Mouse (Mus musculus) frontal cortex, postnatal 14 days (tissue): ENCODE results near the gene Olfr324.

Experiments used
- DNase-seq, 2 experiments: peaks; one replicate each; pipeline ENCODE4 v3.0.0; 2022; ENCODE audit warnings: low spot score in 2 of 2

Gene Olfr324

GRCm38 (mm10) chr11:58634878-58635277, 40.0 kb downstream of the Olfr324 start:
- no peak for DNase-seq

- peak in 1 of 2 experiments; percentile 16 for DNase-seq
Measured at GRCm38 (mm10) chr11:58636376-58636977, 41.6 kb downstream of the Olfr324 start.

GRCm38 (mm10) chr11:58638176-58638701, 43.3 kb downstream of the Olfr324 start:
- no peak for DNase-seq

- no peak for DNase-seq
Measured at GRCm38 (mm10) chr11:58640272-58640867, 45.5 kb downstream of the Olfr324 start, which contains the start of gene Trim58. Trim58 (plus strand) TSS chr11:58640465.

- DNase-seq, result no peak
Measured at GRCm38 (mm10) chr11:58641057-58641456, 46.1 kb downstream of the Olfr324 start.

- no peak for DNase-seq
Measured at GRCm38 (mm10) chr11:58641638-58642358, 46.9 kb downstream of the Olfr324 start.

- DNase-seq, result peak in 1 of 2 experiments; percentile 17
Measured at GRCm38 (mm10) chr11:58643350-58643749, 48.4 kb downstream of the Olfr324 start.
